Mouse (Mus musculus): Measurements from ENCODE around the gene Sirpb1a. TPM values are rescaled to one million over a fixed set of nuclear protein-coding genes. Genes with fewer than 3 reads are reported as not detected.
"Not testable (repeated sequence)": the region's sequence is repeated elsewhere in the genome, so short reads cannot be mapped to it uniquely, and the experiment has no call there.

Sirpb1a gene
- not detected in 2 replicates for polyA plus RNA-seq (2012; rRNA removed)

DNA sequence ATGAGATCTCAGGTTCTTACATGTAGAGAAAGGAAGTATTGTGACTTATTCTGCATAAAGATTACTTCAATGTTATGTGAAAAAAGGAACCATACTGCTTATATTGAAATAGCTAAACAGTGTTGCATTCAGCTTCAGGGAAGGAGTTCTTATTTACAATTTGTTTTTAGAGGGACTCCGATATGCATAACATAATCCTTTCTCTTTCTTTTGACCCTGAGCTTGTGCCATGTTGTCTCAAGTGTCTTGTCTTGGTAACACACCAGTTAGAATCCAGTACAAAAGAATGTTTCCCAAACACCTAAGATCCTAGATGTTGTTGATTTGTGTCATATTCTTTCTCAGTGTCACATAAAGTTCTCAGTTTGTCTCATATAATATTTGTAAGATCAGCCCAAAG lies at the start of gene Sirpb1a:
Gene Sirpb1a, minus strand, starts transcription at position 74 of the 400 bp plus-strand sequence.
- not testable (repeated sequence) for DNase-seq (ENCODE audit: low read depth)

DNA sequence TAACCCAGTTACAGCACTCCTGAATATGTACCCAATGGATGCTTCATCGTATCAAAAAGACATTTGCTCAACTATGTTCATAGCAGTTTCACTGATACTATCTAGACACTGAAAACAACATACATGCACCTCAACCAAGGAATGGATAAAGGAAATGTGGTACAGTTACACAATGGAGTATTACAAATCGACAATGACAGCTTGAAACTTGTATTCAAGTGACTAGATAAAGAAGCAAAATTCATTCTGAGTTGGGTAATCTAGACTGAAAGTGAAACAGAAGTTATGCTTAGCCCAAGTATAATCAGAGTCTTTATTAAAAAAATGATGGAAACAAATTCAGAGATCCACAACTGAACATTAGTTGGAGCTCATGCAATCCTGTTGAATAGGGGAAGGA lies 48.5 kb upstream of the Sirpb1a start:
- DNase-seq (ENCODE audit: low read depth): not testable (repeated sequence)

DNA sequence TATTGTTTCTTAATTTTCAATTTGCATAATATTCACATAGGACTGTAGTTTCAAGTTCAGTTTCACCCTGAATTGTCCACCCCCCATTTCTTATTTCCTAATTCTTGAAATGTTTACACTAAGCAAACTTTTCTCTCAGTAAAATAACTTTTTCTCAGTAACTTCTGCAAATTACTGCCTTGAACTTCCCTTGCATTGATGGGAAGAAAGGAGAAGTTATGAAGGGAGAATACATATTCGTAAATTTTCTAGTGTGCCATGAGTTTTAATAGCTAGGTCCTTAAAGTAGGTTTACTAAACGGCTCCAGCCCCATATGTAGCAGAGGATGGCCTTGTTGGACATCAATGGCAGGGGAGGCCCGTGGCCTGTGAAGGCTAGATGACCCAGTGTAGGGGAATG lies 43.8 kb upstream of the Sirpb1a start:
- not testable (repeated sequence) for DNase-seq (ENCODE audit: low read depth)

DNA sequence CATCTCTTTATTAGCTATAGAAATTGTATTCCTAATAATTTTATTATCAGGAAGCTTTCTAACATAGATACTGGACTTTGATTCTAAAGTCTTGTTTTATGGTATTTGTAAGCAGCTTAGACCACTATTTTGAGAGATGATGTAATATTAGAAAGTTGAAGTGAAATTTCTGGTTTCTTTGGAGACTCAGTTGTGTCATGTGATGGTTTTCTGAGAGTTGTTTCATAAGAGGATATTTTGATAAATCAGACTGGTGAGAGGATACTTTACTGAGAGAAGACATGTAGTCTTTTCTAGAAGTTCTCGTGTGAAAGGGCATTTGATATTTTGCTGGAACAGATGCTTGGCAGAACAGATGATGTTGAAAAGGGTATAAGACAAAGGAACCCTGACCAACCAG lies 17.6 kb upstream of the Sirpb1a start:
- not testable (repeated sequence) for DNase-seq (ENCODE audit: low read depth)

DNA sequence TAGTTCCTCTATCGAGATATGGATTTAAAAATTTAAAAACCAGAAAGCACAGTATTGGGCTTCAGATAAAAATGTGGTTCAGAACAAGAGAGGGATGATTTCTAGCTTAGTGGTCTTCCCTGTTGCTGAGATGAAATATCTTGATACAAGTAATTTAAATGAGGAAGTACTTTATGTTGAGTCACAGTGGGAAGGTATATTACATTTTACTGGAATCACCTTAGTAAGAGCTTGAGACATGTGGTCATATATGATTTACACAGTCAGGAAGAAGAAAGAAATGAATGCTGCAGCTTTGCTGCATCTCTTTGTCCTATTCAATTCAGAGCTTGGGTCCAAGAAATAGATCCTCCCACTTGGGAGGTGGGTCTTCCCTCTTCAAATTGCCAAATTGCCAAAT lies 13.5 kb upstream of the Sirpb1a start:
- not testable (repeated sequence) for DNase-seq (ENCODE audit: low read depth)

DNA sequence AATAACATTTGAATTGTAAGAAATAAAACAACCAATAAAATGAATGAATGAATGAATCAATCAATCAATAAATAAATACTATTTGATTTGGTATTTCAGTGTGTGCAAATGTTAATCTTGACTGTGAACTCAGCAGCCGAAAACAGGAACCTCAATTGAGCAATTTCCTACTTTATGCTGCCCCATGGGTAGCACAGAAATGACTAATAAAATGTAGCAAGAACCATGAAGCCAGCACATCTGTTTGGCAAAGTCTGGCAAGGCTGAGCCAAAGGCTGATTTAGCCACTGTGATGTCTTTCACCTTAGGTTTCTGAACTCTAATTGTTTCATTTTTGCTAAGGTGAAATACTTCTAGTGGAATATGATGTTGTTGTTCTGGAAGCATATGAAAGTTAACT lies 1.6 kb upstream of the Sirpb1a start:
- TF ChIP-seq POLR2A (IDR thresholded peaks at IDR 0.05; ENCODE audit: borderline replicate concordance, extremely low read depth, insufficient read depth, insufficient read length, poor library complexity, severe bottlenecking): no peak
- TF ChIP-seq CTCF (IDR thresholded peaks at IDR 0.05; ENCODE audit: borderline replicate concordance, extremely low read depth, insufficient read depth, insufficient read length): no peak
- DNase-seq (ENCODE audit: low read depth): no peak

DNA sequence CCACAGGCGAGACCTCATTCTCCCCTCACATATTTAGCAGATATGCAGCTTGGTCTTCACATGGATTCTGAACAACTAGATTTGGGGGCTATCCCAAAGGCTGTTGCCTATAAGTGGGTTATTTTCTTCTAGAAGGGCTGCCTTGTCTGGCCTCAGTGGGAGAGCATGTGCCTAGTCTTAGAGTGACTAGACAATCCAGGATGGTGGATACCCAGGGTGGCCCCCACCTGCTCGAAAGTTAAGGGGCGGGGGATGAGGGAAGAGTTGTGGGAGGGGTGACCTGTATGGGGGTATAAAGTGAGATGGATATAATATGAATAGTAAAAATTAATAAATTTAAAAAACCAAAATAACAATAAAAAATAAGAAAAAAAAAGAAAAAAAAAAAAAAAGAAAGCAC lies 70.6 kb downstream of the Sirpb1a start:
- DNase-seq (ENCODE audit: low read depth): not testable (repeated sequence)

DNA sequence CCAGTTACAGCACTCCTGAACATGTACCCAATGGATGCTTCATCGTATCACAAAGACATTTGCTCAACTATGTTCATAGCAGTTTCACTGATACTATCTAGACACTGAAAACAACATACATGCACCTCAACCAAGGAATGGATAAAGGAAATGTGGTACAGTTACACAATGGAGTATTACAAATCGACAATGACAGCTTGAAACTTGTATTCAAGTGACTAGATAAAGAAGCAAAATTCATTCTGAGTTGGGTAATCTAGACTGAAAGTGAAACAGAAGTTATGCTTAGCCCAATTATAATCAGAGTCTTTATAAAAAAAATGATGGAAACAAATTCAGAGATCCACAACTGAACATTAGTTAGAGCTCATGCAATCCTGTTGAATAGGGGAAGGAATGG lies 76.0 kb downstream of the Sirpb1a start:
- not testable (repeated sequence) for DNase-seq (ENCODE audit: low read depth)

DNA sequence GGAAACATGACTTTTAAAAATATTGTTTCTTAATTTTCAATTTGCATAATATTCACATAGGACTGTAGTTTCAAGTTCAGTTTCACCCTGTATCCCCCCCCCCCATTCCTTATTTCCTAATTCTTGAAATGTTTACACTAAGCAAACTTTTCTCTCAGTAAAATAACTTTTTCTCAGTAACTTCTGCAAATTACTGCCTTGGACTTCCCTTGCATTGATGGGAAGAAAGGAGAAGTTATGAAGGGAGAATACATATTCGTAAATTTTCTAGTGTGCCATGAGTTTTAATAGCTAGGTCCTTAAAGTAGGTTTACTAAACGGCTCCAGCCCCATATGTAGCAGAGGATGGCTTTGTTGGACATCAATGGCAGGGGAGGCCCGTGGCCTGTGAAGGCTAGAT lies 80.7 kb downstream of the Sirpb1a start:
- DNase-seq (ENCODE audit: low read depth): not testable (repeated sequence)

DNA sequence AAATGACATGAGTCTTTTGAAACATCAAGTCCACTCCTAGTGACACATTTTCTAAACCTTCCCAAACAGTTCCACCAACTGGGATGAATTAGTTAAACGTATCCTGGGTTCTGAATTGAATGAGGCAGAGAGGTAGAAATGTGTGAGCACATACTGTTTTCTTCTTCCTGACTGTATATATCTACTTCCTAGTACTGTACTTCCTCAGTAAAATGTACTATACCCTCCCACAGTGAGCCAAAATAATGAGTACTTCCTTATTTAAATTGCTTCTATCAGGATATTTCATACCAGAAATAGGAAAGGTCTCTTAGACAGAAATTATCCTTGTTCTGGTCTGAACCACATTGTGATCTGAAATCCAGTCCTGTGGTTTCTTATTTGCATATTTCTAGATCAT lies 86.0 kb downstream of the Sirpb1a start:
- DNase-seq (ENCODE audit: low read depth): no peak

DNA sequence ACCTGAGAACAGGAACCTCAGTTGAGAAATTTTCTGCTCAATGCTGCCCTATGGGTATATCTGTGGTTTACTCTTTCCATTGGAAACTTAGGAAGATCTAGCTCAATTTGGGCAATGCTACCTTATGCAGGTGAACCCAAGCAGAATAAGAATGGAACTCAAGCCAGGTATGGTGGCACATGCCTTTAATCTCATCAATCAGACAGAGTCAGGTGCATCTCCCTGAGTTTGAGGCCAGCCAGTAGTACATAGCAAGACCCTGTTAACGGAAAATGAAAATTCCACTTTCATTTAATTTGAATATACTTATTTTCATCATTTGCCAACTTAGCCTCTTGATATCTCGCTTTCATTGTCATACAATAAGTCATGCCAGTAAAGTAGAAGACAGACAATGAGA lies 92.1 kb downstream of the Sirpb1a start:
- TF ChIP-seq CTCF (IDR thresholded peaks at IDR 0.05; ENCODE audit: borderline replicate concordance, extremely low read depth, insufficient read depth, insufficient read length) (no peak), POLR2A (IDR thresholded peaks at IDR 0.05; ENCODE audit: borderline replicate concordance, extremely low read depth, insufficient read depth, insufficient read length, poor library complexity, severe bottlenecking) (no peak)
- no peak for DNase-seq (ENCODE audit: low read depth)

More for the DNA sequence above, 86.0 kb downstream of the Sirpb1a start:
- TF ChIP-seq CTCF (IDR thresholded peaks at IDR 0.05; ENCODE audit: borderline replicate concordance, extremely low read depth, insufficient read depth, insufficient read length): no peak

DNA sequence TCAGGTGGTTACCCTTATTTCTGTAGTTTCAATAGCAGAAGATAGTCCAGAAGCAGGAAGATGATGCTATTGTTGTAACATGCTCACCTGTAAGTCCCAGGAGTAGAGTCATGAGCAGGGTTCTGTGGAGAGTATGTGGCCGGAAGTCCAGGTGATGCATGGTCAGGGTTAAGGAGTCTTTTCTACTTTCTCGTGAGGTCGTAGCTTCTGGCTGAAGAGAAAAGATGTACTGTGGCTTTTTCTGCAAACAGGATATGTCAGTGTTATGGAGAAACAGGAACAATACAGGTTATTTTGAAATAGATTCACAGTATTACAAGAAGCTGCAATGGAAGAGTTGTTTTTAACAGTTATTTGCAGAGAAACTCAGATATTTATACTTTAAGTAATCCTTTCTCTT lies 94.3 kb downstream of the Sirpb1a start, which contains the start of gene Gm9733:
Gene Gm9733, minus strand, starts transcription at position 240 of the 400 bp plus-strand sequence.
- TF ChIP-seq CTCF (IDR thresholded peaks at IDR 0.05; ENCODE audit: borderline replicate concordance, extremely low read depth, insufficient read depth, insufficient read length) (no peak), POLR2A (IDR thresholded peaks at IDR 0.05; ENCODE audit: borderline replicate concordance, extremely low read depth, insufficient read depth, insufficient read length, poor library complexity, severe bottlenecking) (no peak)
- no peak for DNase-seq (ENCODE audit: low read depth)

DNA sequence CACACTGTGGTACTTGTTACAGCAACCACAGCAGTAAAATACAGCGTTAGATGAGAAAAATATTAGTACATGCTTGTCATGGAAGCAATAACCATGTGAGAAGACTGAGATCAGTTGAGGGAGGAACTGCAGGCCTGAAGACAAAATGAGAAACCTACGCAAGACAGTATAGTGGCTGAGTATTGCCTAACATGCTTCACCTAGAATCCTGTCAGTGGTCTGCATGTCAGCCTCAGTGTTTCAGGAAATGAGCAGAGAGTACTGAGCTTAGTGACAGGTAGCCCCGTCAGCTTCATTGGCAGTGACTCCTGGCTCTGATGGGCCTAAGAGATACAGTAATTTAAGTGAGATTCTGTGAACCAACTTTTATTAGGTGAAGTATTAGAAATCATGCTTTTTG lies 94.8 kb downstream of the Sirpb1a start:
- DNase-seq (ENCODE audit: low read depth): no peak
- TF ChIP-seq POLR2A (IDR thresholded peaks at IDR 0.05; ENCODE audit: borderline replicate concordance, extremely low read depth, insufficient read depth, insufficient read length, poor library complexity, severe bottlenecking) (no peak), CTCF (IDR thresholded peaks at IDR 0.05; ENCODE audit: borderline replicate concordance, extremely low read depth, insufficient read depth, insufficient read length) (no peak)

DNA sequence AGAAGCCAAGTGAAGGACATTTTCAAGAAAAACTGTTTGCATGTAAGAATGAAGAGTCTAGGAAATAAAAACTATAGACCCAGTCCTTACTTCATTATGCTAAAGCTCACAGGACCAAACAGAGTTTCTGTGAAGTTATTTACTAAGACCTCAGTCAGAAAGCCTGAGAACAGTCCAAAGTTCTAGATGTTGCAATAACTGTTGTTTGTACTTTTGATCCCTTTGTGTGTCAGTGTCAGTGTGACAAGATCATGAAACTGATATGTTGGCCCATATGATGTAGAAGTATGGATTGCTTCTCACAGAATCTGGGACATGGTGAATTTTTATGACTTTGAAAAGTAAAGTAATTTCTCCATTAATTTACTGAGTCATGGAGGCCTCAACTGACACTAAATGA lies 96.8 kb downstream of the Sirpb1a start:
- no peak for DNase-seq (ENCODE audit: low read depth)
- TF ChIP-seq CTCF (IDR thresholded peaks at IDR 0.05; ENCODE audit: borderline replicate concordance, extremely low read depth, insufficient read depth, insufficient read length) (no peak), POLR2A (IDR thresholded peaks at IDR 0.05; ENCODE audit: borderline replicate concordance, extremely low read depth, insufficient read depth, insufficient read length, poor library complexity, severe bottlenecking) (no peak)

Other genes starting within 250 kb of the Sirpb1a start
- gene Gm9733, start 94.2 kb downstream of the Sirpb1a start, polyA plus RNA-seq (2012; rRNA removed): not detected in 2 replicates
- gene Sirpb1b, start 148.5 kb upstream of the Sirpb1a start, polyA plus RNA-seq (2012; rRNA removed): not detected in 2 replicates